Mouse (Mus musculus): ENCODE data around the gene Tle6.

Gene Tle6

DNA sequence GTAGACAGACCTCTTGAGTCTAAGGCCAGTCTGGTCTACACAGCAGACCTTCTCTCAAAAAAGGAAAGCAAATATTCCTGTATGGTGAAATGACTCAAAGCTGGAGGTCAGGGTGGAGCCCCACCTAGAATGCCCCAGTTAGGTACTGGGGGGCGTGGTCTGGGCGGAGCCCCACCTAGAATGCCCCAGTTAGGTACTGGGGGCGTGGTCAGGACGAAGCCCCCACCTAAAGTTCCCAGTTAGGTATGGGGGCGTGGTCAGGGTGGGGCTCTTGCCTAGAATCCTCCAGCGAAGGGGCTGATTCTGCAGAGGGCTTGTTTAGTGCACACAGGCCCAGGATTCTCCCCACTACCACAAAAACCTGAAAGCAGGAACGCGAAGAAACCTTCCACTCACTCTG lies 22.6 kb upstream of the Tle6 start:
- no peak for DNase-seq (ENCODE audit: low read depth)

DNA sequence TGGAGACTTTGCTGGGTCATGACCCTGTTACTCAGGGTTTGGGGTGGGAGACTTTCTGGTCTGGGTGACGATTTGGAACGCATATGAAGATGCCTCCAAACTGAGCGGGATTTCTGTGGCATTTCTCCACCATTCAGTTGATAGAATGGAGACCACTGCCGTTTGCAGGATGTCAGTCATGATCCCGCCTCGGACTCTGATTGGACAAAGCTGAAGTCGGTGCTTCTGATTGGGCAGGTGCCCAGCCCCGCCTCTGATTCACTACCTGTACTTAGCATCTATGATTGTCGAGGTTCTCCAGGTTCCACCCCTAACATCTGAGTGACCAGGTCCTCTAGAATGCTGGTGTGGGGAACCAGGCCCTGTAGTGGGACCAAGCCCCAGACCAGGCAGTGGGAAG lies 19.9 kb upstream of the Tle6 start:
- no peak for DNase-seq (ENCODE audit: low read depth)

- DNase-seq (ENCODE audit: low read depth) = no peak
Observed at GRCm38 (mm10) chr10:81619976-81620375, 19.1 kb upstream of the Tle6 start.

DNA sequence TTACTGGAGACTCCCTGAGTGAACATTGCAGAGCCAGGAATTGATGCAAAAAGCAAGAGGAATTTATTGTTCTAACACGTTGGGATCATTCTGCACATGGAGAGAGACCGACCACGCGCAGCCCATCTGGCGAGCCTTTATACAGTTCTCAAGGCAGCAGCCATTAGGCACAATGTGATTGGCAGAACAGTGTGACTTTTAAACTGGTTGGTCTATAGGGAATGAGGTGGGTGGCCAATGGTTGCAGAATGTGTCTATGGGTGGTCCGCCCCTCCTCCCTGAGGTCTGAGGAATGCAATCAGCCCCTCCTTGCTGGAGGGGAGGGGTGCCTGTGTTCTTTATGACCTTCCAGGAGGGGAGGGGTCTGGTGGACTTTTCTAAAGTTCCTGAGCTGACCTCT lies 14.6 kb upstream of the Tle6 start:
- DNase-seq (ENCODE audit: low read depth) = no peak

- DNase-seq (ENCODE audit: low read depth) = peak; percentile 67
Observed at GRCm38 (mm10) chr10:81612779-81613178, 11.9 kb upstream of the Tle6 start.

DNA sequence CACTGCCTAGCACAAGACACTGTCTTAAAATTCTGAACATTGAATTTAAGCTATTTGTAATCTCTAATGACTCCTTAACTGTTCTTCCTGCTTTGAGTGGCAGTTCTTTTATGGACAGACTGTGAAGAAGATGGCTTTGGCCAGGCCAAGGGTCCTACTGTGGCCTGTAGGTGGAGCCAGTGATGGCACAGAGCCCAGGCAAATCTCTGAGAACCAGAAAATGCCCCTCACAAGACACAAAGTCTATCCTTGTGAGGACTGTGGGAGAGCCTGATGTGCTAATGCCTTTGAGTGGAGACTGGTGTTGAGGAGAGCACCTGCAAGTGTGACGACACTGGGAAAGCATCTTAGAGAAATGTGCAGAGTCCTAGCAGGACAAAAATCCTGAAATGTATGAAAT lies 7.4 kb upstream of the Tle6 start:
- DNase-seq (ENCODE audit: low read depth) = peak; percentile 55

- peak; percentile 100 for DNase-seq (ENCODE audit: low read depth)
Observed at GRCm38 (mm10) chr10:81605974-81606751, 5.3 kb upstream of the Tle6 start, which contains the start of gene BC025920. Gene BC025920 (plus strand): TSS chr10:81606270.

DNA sequence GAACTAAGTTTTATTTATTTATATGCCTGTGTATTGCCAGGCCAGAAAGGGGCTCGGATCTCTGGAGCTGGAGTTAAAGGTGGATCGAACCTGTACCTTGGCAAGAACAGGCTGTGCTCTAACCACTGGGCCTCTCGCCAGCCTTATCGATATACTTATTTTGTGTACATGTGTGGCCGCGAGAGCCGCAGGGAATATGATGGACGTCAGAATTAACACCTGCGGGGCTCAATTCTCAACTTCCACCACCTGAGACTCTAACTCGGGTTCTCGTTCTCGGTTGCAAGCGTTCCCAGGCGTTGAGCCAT lies 4.7 kb upstream of the Tle6 start:
- no peak for DNase-seq (ENCODE audit: low read depth)

GRCm38 (mm10) chr10:81604968-81605665 lies 4.2 kb upstream of the Tle6 start:
- peak; percentile 92 for DNase-seq (ENCODE audit: low read depth)

- no peak for DNase-seq (ENCODE audit: low read depth)
Observed at GRCm38 (mm10) chr10:81604019-81604967, 3.4 kb upstream of the Tle6 start.

DNA sequence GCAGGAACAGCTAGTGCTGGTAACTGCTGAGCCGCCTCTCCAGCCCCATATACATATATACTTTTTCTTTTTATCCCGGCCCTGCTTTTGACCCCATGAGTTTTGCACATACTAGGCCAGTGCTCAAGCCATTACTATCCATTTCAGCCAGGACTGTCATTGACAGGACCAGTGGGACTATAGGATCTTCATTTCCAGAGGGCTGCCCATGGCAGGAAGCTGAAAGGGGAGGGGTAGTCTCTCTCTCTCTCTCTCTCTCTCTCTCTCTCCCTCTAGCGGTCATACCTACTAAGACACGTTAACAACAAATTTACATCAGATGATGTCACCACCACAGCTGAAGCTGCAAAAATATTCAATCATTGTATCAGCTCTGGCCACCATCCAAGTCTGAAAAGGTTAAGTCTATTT lies 1.9 kb upstream of the Tle6 start:
- DNase-seq (ENCODE audit: low read depth) = peak; percentile 85

- no peak for DNase-seq (ENCODE audit: low read depth)
Observed at GRCm38 (mm10) chr10:81601396-81601905, 578 bp upstream of the Tle6 start.

- peak; percentile 43 for DNase-seq (ENCODE audit: low read depth)
Observed at GRCm38 (mm10) chr10:81600096-81600495, 777 bp downstream of the Tle6 start.

- no peak for DNase-seq (ENCODE audit: low read depth)
Observed at GRCm38 (mm10) chr10:81599630-81600029, 1.2 kb downstream of the Tle6 start.

- no peak for DNase-seq (ENCODE audit: low read depth)
Observed at GRCm38 (mm10) chr10:81598871-81599270, 2.0 kb downstream of the Tle6 start.

DNA sequence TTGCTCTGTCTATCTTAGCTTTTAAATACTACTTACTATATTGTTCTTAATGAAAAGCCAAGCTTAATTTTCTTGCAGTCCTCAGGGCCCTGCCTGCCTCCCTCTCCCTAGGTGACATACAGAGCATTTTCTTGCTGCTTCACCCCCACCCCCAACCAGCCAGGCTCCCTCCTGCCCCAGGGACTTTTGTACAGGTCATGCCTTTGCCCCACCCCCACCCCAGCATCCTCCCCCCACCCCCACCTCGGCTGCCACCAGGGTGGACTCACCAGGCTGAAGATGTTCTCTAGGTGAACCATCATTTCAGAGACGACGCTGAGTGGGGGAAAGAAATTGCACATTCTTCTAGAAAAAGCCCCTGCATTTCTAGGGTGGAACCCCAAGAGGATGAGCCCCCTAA lies 2.5 kb downstream of the Tle6 start:
- DNase-seq (ENCODE audit: low read depth) = no peak

DNA sequence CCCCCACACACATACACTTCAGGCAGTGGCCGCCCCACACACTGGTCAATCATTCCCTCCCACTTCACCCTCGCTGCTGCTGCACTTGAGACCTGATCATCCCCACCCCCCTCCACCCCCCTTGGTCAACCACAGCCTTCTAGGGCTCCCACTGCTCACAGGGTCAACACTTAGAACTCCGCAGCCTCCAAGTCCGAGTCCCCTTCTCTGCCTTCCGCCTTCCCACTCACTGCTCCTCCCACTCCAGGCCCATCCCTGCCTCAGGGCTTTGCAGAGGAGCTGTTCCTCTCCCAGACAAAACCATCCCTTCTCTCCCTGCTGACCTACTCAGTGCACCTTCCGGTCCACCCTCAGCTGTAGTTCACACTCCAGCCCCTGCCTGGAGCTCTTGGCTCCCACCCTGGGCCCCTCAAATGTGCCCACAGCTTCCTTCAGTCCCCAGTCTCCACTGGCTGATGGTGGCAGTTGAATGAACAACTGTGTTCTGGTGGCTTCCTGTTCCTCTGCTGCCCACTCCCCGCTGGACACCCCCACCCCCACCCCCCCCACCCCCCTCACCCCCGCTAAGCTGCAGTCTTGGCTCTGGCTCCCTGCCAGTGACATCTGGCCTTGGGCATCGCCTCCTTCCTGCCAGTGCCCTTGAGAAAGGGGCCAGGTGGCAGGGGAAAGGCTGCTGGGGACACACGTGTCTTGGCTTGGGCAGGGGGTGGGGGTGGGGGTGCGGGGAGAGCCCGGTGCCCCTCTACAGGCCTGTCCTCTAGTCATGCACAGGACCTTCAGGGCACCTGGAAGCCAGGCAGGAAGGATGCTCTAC lies 3.5 kb downstream of the Tle6 start:
- peak; percentile 95 for DNase-seq (ENCODE audit: low read depth)

DNA sequence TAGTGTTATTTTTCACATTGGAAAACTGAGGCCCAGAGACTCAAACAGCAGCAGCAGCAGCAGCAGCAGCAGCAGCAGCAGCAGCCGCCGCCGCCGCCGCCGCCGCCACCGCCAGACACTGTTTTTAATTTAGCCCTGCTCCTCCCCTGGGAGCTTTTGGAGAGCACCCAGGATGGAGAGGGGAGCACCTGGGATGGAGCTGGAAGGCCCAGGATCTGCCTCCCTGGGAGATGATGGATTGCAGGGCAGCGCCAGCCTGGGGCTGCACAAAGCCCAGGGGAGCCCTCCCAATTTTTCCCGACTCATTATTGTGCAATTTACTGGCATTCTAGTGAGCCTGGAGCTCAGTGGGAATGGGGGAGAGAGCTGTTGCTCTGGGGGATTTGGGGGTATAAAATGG lies 4.3 kb downstream of the Tle6 start:
- no peak for DNase-seq (ENCODE audit: low read depth)

DNA sequence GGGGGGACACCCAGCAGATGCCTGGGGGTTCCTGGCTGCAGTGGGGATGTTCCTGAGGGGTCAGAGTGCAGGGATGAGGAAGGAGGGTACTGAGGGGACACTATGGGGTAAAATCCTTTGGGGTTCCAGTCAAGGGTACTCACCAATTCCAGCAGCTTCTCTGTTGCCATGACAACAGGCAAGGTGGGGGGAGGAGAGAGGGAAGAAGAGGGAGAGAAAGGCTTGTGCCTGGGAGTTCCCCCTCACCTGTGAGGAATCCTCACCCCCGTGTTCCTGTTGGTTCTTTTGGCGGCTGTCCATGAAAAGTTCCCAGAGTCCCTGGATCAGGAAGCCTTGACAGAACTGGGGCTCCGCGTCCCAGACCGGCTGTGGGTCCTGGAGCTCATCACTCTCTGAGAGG lies 5.3 kb downstream of the Tle6 start:
- no peak for DNase-seq (ENCODE audit: low read depth)

- no peak for DNase-seq (ENCODE audit: low read depth)
Observed at GRCm38 (mm10) chr10:81593935-81594334, 6.9 kb downstream of the Tle6 start.

- DNase-seq (ENCODE audit: low read depth) = no peak
Observed at GRCm38 (mm10) chr10:81593223-81593622, 7.7 kb downstream of the Tle6 start.

DNA sequence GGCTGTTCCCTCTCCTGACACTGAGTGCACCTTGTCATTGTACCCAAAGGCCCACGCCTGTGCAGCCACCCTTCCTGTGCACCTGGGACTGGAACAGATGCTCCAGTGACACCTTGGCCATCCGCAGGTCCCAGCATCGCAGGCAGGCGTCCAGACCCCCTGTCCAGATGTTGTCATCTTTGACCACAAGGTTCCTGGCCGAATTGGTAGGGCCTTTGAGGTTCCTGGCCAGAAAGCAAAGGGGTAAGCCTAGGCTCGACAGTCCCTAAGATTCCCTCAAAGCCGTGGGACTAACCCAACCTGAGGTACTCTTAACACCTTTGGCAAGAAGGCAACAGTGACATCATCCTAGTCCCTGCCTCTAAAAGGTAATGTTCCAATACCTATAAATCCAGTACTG lies 8.2 kb downstream of the Tle6 start:
- DNase-seq (ENCODE audit: low read depth) = no peak

Measured in 416B (cell line).